In the genomic region with DNA sequence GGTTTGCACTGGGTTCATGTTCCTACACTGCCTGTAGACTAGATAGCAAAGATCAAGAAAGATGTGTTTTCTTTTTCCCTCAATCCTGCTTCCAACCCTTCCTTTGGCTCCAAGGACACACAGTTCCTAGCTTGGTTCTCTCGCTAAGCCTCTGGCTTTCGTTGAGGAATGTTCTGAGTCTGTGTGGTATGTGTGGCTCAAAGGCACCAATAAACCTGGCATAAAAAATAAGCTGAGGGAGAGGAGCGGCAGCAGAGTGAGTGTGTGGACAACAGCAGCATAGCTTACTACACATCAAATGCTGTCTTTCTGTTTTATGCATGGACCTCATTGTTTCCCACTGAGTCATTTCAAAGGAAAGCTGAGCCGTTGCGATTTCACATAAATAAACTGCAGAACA, we compare ENCODE assay signal across 13 mouse cellular contexts.
"Had no signal": no experiment of that assay in that cellular context is flagged by ENCODE, and none has a peak within 500 bp of the region (broad histone marks: within the 10 kb centered on the region; RNA-seq: fewer than 3 reads in every experiment).

No protein-coding gene starts in this region.

- H3K4me3 ChIP-seq: liver, embryonic 13.5 days; neural tube, embryonic 12.5 days; neural tube, embryonic 15.5 days had no signal

- DNase-seq: kidney, adult 9 months; kidney, postnatal 14 days; kidney, postnatal 4 days; liver, embryonic 13.5 days; lung, adult 2 months; lung, postnatal 4 days; midbrain, embryonic 14.5 days; retina, postnatal 1 day; right cerebral cortex, postnatal 25 days; thymus, adult 18-20 months; thymus, postnatal 36 days had no signal

- H3K4me1 ChIP-seq: liver, embryonic 13.5 days; neural tube, embryonic 12.5 days; neural tube, embryonic 15.5 days had no signal

- H3K27ac ChIP-seq: liver, embryonic 13.5 days; neural tube, embryonic 12.5 days; neural tube, embryonic 15.5 days had no signal
